Mouse (Mus musculus) v-Abl transformed pro-B cells (cell line): Measurements from ENCODE around the gene Primpol.

Source experiments
- in situ Hi-C, 2 experiments: fragments of 400-800 bp; cut with MboI; formaldehyde crosslinking; loops; one replicate each; pipeline ENCODE4 v1.15.1; 2025; ENCODE audit not compliant: unreplicated experiment in 2 of 2

Primpol gene

GRCm38 (mm10) chr8:46568942-46569341, 48.1 kb downstream of the Primpol start:
- in situ Hi-C loops: no loop called here

GRCm38 (mm10) chr8:46567946-46568345, 49.1 kb downstream of the Primpol start:
- in situ Hi-C loops: no loop called here

GRCm38 (mm10) chr8:46566914-46567529, 50.0 kb downstream of the Primpol start:
- in situ Hi-C loops: no loop called here

- in situ Hi-C loops: no loop called here
Measured at GRCm38 (mm10) chr8:46562333-46562732, 54.7 kb downstream of the Primpol start.

- in situ Hi-C loops: loop anchor here (5.0 to 10.0 kb wide), 4 partner anchors 173 to 813 kb away; no protein-coding TSS in a partner anchor
Measured at GRCm38 (mm10) chr8:46559428-46559827, 57.6 kb downstream of the Primpol start.

- in situ Hi-C loops: loop anchor here in 1 of 2 experiments (10.0 kb wide), 1 partner anchor 392 kb away; no protein-coding TSS in a partner anchor
Measured at GRCm38 (mm10) chr8:46552441-46552765, 64.6 kb downstream of the Primpol start.

- in situ Hi-C loops: loop anchor here in 1 of 2 experiments (10.0 kb wide), 1 partner anchor 393 kb away; no protein-coding TSS in a partner anchor
Measured at GRCm38 (mm10) chr8:46551615-46552440, 65.2 kb downstream of the Primpol start, which contains the start of gene Cenpu. Cenpu (plus strand) TSS chr8:46552028.

GRCm38 (mm10) chr8:46551029-46551428, 66.0 kb downstream of the Primpol start:
- in situ Hi-C loops: loop anchor here in 1 of 2 experiments (10.0 kb wide), 1 partner anchor 394 kb away; no protein-coding TSS in a partner anchor

- in situ Hi-C loops: loop anchor here in 1 of 2 experiments (10.0 kb wide), 1 partner anchor 395 kb away; no protein-coding TSS in a partner anchor
Measured at GRCm38 (mm10) chr8:46550058-46550457, 67.0 kb downstream of the Primpol start.

- in situ Hi-C loops: loop anchor here (5.0 to 25.0 kb wide), 2 partner anchors 235 to 360 kb away; no protein-coding TSS in a partner anchor
Measured at GRCm38 (mm10) chr8:46547245-46547644, 69.8 kb downstream of the Primpol start.

GRCm38 (mm10) chr8:46546431-46547176, 70.4 kb downstream of the Primpol start:
- in situ Hi-C loops: loop anchor here (5.0 to 25.0 kb wide), 2 partner anchors 234 to 359 kb away; no protein-coding TSS in a partner anchor

- in situ Hi-C loops: loop anchor here (5.0 to 25.0 kb wide), 2 partner anchors 234 to 359 kb away; no protein-coding TSS in a partner anchor
Measured at GRCm38 (mm10) chr8:46545854-46546253, 71.2 kb downstream of the Primpol start.

GRCm38 (mm10) chr8:46543662-46544061, 73.3 kb downstream of the Primpol start:
- in situ Hi-C loops: loop anchor here in 1 of 2 experiments (25.0 kb wide), 1 partner anchor 356 kb away; no protein-coding TSS in a partner anchor

- in situ Hi-C loops: loop anchor here in 1 of 2 experiments (25.0 kb wide), 1 partner anchor 356 kb away; no protein-coding TSS in a partner anchor
Measured at GRCm38 (mm10) chr8:46543191-46543590, 73.8 kb downstream of the Primpol start.

- in situ Hi-C loops: loop anchor here in 1 of 2 experiments (25.0 kb wide), 1 partner anchor 352 kb away; no protein-coding TSS in a partner anchor
Measured at GRCm38 (mm10) chr8:46539701-46540100, 77.3 kb downstream of the Primpol start.

GRCm38 (mm10) chr8:46533926-46534325, 83.1 kb downstream of the Primpol start:
- in situ Hi-C loops: loop anchor here in 1 of 2 experiments (25.0 kb wide), 1 partner anchor 347 kb away; no protein-coding TSS in a partner anchor

GRCm38 (mm10) chr8:46530541-46530940, 86.5 kb downstream of the Primpol start:
- in situ Hi-C loops: loop anchor here in 1 of 2 experiments (25.0 kb wide), 1 partner anchor 343 kb away; no protein-coding TSS in a partner anchor

GRCm38 (mm10) chr8:46529508-46529907, 87.5 kb downstream of the Primpol start:
- in situ Hi-C loops: loop anchor here in 1 of 2 experiments (25.0 kb wide), 1 partner anchor 342 kb away; no protein-coding TSS in a partner anchor

GRCm38 (mm10) chr8:46526821-46527220, 90.2 kb downstream of the Primpol start:
- in situ Hi-C loops: loop anchor here in 1 of 2 experiments (25.0 kb wide), 1 partner anchor 340 kb away; no protein-coding TSS in a partner anchor

GRCm38 (mm10) chr8:46526098-46526497, 90.9 kb downstream of the Primpol start:
- in situ Hi-C loops: loop anchor here in 1 of 2 experiments (25.0 kb wide), 1 partner anchor 339 kb away; no protein-coding TSS in a partner anchor
